Mouse (Mus musculus): Measurements from ENCODE around the gene Klf12.

- TF ChIP-seq GATA1 (IDR thresholded peaks at IDR 0.05; ENCODE audit: borderline replicate concordance, low read length) (no peak), FLI1 (IDR thresholded peaks at IDR 0.05; ENCODE audit: low read length) (no peak)
These were observed 434.1 kb downstream of the Klf12 start for GRCm38 (mm10) chr14:99850350-99850749.
